Mouse (Mus musculus) right cerebral cortex, postnatal 14 days (tissue): ENCODE measurements at regions not wholly inside any gene's neighbourhood (a gene's known extent, or its start where the extent isn't known, plus 50 kb on each side); places are given as distances from the start of the nearest gene placed in this dataset.
A peak's percentile ranks its signal among the peaks of the same experiment; 100 is the strongest.
"Not testable (repeated sequence)": the region's sequence is repeated elsewhere in the genome, so short reads cannot be mapped to it uniquely, and the experiment has no call there.

ENCODE experiments used
- DNase-seq: peaks from one replicate; pipeline ENCODE4 v3.0.0; 2022

DNA sequence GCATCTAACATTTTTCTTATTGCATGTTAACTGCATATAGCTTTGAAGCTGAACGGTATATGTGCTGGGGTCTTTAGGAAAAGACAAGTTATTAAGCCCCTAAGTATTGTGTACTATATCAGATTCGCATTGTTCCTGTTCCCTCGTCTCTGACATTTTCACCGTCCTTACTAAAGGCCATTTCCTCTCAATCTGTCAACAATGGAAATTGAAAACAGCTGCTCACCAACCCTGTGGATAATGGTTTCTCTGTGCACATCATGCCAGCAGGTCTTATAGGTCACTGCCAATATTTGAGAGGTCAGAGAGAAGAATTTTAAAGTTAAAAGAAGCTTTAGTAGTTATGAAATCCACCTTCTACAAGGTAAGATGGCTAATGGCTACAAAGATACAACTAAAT, 797.4 kb upstream of the Impad1 start:
- DNase-seq = no peak

DNA sequence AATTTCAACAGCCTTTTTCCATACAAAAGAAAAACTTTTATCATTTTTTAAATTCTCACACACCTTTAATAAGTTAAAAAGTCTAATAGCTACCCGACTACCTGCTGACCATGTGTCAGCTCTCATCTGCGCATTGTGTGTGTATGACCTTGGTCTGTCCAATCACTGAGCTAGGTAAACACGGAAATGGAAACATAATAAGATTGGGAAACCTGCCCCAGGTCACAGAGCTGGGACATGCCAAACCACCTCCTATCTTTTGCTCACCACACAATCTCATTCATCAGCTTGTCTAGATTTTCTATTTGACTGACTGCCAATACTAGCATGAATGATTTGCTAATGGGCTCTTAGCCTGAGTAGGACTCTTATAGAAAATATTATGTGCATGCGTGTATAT, 794.3 kb upstream of the Impad1 start:
- DNase-seq = no peak

DNA sequence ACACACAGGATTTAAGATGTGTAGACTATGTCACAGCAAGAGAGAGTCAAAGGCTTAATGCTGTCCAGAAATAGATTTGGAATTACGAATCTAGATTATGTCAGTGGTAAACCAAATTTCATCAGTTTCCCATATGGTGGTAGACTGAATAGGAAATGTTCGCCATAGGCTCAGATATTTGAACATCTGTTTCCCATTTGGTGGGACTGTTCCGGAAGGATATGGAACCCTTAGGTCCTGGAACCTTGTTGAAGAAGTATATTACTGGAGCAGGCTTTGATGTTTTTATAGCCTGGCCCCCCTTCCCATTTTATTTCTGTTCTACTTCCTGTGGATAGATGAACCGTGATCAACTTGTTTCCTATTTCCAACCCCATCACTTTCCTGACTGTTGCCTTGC, 792.0 kb upstream of the Impad1 start:
- DNase-seq = no peak

DNA sequence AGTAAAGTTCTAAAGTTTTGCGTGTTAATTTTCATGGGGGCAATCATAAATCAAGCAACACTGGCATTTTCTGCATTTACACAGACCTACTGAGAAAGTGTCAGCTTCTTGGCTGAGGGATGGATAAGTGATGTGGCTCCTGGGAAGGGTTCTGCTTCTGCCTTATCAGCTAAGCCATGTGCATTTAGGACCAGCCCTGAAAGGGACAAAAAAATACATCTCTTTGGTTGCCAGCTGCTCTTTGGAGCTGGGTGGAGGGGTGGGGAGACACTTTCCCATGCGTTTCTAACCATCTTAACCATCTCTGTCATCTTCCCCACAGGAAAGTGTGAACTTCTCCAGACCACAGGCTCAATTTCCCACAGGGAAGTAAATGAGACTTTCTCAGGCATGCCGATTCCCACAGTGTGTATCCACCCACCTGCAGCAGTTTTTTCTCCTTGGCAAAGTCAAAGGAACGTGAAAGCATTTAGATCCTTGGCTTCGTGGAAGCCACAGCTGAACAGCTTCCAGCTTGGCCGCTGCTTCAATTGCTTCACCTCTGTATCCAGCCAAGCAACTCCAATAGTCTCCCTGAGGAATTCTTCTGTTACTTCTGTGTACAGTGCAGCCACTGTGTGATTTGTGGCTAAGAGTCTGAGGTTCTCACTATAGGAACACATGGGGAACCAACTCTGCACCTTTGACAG, 791.0 kb upstream of the Impad1 start:
- peak; percentile 4 for DNase-seq

DNA sequence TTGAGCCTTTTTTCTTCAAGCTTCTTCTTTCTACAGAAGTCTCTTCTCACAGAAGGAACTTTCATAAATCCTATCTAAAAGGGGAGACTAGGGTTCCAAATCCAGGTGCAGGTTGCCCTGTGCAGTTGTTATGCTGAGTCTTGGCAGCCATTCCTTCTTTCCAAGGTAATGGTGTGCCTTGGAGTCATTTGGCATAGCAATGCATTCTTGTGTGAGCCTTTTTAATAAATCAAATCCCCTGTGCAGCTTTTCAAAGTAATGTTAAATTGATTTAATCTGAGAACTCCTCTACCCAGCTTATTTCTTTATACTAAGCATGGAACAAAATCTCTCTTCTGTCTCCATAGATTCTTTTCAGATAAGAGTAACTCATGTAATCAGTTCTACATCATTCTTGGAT, 774.9 kb upstream of the Impad1 start:
- no peak for DNase-seq

DNA sequence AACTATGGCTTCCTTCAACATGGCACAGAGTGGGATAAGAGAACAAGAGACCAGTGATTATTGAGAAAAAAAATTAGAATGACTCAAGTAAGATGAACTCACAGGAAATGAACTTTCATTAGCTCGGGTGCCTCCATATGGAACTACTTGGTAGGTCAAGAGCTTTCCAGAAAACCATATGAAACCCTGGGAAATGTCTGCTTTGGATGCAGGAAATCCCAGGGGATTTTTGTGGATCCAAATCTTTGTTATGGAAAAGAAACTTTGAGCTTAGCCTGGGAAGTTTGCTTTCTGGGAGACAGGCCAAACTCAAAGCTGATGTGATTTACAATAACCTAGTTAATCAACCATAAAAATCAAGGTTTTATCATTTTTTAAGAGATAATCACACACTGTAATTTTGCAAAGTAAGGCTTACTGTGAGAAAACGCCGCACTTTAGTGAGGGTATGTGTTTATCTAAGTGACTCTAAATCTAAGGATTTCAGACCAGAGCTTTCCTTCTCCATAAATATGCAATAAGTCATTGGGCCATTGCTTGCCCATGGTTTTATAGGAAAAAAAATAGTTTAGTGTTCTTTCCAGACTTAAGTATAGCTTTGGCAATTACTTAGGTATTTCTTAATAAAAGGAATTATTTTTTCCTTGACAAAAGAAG, 767.0 kb upstream of the Impad1 start:
- no peak for DNase-seq

DNA sequence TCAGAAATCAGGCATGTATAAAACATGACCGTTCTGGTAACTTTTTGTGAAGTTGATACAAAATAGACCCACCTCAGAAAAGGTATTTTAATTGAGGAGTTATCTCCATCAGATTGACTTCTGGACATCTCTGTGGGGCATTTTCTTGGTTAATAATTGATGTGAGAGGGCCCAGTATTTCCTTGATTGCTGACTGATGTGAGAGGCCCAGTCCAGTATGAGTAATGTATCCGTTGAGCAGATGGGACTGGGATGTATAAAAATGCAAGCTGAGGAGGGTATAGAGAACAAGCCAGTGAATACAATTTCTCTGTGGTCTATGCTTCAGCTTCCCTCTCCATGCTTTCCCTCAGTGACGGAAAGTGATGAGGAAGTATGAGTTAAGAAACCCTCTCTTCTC, 747.0 kb upstream of the Impad1 start:
- no peak for DNase-seq

DNA sequence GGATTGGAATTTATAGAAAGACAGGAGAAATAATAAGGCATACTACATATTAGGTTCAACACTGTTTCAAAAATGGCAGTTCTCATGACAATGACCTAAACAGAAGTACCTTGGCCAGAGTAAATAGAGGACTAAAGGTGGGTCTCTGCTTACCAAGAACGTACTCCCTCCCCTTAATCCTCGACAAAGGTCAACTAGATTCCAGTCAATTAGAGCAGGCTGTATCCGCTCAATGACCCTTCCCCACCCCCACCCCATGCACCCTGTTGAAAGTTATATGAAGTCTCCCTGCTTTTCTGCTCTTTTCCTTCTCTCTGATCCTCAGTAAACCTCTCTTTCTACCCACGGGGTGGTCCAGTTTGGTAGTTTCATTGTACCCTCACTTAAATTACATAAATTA, 737.3 kb upstream of the Impad1 start:
- DNase-seq = no peak

DNA sequence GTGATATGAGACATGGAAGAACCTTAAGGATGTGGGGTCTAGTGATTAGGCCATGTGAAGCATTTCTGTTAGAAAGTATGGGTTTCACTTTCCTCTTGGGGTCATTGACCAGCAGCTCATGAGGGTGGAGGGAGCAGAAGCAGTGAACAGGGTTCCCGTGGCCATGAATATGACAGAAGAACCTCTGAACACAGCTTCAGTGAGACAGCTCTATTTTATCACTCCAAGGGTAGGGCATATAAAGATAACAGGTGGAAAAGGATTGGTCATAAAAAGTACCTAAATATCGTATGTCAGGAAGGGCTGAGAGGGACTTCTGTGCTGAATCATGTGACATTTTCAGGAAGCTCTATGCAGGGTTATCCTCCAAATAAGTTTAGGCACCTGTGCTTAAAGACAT, 725.4 kb upstream of the Impad1 start:
- no peak for DNase-seq

DNA sequence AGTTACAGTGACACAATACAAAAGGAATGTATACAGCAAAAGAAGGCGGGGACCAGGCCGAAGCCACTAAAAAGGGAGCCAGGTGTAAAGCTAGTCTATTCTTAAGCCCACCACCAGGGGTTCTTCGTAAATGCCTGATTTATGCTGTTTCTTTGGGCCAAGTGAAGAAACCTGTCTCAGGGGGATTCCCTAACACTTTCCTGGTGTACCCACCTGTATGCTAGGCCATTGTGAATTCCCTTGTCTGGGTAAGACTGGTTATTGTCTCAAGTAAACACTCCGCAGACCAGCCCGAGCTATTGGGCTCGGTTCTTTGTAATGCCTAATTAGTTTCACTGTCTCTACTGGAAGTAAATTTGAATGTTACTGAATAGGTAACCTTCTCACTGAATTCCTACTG, 722.3 kb upstream of the Impad1 start:
- DNase-seq = not testable (repeated sequence)

DNA sequence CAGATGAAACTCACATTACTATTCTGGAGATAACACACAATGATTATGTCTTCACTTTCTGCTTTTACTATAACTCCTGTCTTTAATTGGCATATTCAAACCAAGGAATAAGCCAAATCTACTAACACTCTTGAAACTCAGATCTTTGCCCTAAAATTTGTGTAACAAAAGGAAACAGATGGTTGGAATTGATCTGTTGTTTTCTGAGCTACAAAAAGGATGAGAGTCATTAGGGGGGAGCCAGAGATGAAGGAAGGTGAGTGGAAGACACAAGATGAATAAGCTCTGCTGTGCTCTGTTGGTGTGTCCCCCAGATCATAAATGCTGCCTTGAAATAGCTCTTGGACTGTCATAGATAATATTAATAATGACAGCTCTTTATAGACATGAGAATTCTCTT, 718.6 kb upstream of the Impad1 start:
- no peak for DNase-seq

DNA sequence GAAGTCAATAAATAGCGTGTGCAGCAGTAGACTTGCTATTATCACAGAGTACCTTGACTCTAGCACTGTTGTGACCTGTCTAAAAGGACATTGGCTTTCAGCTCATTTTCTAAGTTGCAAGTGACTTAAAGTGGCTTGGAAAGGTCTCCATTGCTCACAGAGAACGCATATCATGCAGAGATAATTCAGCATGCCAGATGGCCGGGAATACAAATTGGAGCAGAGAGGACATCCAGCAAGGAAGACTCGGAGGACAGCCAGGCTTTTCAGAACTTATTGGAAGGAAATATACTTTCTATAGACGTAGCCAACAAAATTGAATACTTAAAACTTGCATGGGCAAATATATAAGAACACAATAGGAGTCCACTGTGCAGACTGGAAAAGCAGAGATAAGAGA, 716.2 kb upstream of the Impad1 start:
- no peak for DNase-seq

DNA sequence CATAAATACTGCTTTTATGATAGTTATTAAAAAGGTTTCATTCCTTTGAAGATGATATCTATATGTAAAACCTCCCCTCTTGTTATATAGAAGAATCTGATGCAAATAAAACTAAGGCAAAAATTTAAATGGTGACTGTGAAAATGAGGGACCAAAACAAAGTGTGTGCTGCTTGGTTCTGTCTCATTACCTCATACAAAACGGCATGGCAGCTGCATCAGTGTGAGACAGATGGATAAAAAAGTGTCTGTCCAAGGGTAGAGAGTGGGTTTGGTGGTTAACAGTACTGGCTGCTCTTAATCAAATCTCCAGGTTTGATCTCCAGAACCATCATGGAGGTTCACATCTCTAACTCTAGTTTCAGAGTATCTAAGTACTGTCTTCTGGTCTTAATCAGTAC, 701.9 kb upstream of the Impad1 start:
- no peak for DNase-seq

DNA sequence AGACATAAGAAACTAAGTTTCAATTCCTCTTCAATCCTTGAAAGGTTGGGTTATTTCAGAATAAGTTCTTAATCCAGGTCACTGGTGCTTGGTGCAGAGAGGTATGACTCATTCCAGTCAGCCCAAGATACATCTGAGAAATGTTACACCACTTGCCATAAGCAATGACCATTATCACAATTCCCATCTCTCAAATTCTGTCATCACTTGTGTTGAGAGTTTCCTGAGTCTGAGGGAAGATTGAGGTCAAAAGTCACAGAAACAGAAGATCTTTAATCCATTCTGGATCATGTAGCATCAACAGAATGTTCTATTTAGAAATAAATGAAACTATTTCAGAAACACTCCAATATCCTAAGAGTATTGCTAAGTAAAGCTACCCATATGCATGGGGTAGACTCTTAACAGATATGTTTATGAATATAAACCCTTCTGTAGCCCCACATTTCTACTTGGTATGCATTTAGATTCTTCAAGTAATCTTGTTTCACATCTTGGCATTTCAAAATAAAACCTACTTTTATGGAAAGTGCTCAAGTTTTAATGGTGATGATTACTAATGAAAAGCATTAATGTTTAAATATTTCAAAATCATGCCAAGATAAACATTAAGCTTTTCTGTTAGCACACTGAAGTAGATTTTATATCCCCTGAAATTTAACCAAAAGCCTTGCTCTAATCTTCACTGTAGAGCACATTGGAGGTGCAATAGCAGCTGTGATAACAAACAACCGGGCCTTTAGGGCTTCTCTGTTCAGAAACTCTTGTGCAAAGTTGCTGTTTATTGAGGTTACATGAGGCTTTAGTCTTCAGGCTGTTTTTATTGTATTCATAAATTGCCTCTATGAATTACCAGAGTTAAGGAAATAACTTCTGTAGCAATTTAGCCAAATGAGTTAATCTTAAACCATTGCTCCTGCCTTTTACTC, 701.2 kb upstream of the Impad1 start:
- DNase-seq = no peak

DNA sequence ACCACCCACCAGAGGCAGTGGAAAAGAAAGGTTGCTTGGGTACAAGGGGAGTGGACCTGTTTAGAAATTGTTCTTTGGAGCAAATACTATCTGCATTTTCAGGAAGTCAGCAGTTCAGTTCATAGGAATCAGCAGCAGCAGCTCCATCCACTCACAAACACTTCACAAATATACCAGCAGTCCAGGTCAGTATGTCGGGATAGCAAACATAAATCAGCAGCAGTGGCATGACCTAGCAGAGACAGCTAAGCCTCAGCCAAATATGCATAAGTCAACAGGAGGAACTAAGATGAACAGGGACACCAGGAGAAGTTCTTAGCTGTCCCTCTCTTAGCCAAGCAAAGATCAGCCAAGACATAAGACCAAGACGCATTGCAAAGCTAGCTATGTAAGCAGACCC, 693.6 kb upstream of the Impad1 start:
- no peak for DNase-seq

DNA sequence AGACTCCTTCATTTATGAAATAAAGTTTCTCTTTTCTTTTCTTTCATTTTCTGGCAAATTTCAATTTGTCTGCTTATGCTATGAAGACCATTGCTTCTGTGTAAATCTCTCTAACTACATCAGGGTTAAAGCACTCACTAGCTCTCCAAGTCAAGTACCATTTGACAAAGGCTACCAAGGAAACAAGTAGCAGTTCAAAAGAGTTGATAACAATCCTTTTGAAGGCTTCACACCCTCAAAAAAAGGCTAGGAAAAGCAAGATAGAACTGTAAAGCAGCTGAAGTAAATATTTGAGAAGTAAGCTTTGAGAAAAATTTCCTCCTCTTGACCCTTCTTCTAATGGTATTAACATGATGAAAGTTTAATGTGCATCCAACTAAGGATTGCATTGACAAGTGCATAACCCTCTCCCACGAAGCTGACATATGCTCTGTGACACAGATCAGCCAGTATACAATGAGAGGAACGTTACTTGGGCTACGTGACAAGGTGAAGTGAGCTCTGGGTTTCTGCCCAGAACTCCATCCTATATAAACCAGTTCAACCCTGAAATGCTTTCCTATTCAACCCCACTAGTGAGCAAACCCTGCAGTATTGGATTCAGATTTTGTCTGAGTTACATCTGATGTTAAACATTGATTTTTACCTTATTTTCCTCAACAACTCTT, 678.9 kb upstream of the Impad1 start:
- DNase-seq = no peak

DNA sequence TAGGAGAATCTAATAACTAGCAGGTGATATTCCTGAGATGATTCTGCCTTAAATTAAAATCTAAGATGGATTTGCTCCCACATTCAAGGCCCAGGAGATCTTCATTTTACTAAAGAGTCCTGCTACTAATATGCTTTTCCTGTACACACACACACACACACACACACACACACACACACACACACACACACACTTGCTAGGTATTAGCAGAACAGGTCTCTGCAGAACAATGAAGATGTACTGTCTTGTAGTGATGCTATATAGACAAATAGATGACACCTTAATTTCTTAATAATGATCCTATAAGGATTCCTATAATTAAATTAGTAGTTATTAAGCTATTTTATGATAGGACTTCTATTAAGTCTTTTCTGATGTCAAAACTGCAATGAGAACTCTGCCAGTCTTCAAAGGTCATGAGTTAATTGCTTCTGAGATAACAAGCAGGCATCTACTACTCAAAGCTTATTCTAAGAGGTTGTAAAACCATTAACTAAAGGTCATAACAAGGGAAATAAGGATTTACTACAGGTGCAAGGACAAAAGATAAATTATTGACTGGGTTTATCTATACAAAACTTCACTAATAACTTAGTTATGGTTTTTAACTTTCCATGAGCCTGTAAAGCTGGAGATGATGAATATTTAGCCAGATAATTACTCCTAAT, 666.0 kb upstream of the Impad1 start:
- DNase-seq = no peak

DNA sequence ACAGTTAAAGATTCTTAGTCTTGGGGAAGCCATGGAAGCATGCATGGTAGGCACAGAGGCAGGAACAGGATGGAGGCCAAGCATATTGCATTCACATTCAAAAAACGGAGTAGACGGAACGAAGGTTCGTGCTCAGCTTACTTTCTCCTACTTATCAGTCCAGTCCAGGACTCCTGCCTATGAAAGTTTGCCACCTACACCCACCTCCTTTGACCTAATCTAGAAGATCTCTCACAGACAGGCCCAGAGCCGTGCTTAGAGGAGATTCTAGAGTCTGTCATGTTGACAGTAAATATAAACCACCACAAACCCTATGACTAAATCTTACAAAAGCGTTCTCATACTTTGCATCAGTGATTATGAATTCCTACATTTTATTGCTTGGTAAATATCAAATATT, 657.3 kb upstream of the Impad1 start:
- DNase-seq = no peak

DNA sequence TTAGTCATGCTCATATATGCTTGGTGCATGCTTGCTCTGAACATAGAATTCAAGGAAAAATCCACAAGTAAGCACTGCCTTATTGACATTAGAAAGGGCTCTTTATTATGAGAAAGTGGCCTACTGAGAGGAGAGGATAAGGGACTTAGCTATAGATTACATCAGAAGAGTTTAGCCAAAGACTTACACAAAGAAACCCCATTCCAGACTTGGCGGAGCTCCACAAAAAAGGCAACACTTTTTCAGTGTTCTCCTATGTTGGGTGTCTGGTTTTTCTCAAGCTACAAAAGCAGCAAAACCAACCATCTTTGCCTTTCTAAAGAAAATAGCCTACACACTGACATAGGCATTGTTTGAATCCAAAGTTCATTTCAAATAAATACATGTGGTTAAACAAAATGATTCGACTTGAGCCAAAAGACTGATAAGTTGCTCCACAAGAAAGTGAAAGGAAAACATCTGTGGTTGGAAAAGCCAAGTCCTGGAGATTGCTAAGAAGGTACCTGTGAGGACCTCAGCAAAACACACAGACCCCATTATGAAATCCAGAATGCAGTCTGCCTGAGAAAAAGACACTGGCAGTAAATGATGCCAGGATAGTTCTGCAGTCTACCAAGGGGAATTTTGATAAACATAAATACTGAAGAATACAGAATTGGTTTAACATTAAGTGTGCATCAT, 648.3 kb upstream of the Impad1 start:
- DNase-seq = no peak

DNA sequence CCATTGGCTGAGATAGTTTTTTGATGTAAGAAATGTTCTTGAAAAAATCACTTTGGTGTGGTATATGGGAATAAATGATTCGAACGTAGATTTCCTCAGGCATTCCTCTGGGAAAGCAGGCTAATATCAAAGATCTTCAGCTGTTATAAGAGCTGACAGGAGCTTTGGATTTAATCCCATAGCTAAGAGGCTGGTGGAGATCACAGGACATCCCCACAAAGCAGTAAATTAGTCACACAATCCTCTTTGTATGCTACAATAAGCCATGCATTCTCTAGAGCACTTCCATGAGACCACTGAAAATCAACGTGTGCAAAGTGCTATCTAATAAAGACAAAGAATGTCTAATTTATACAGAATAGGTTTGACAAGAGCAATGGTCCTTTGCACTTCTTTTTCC, 643.9 kb upstream of the Impad1 start:
- DNase-seq = no peak
